Mouse (Mus musculus) neural tube, embryonic 11.5 days (tissue): ENCODE results near the gene Nck1. TPM values are rescaled to one million over a fixed set of nuclear protein-coding genes. Genes with fewer than 3 reads are reported as not detected.

Source experiments
- ATAC-seq: fragments of 200-750 bp; cut with Nextera tagmentation; 2 replicates; pipeline ENCODE4 v1.8.0; 2017; ENCODE audit warnings: moderate number of reproducible peaks, mild to moderate bottlenecking, moderate TSS enrichment, moderate library complexity; ENCODE audit not compliant: insufficient read depth, low FRiP score, low TSS enrichment
- DNase-seq: peaks from one replicate; pipeline ENCODE4 v3.0.0-alpha.2; 2015; ENCODE audit warnings: low spot score
- H3K27ac ChIP-seq: fragments of 300-500 bp; sonication (generic); 2 replicates; pipeline ENCODE4 v1.5.1; 2014; ENCODE audit warnings: low read depth, mild to moderate bottlenecking, low read length
- H3K27me3 ChIP-seq: fragments of 300-500 bp; sonication (generic); 2 replicates; pipeline ENCODE4 v1.6.1; 2014; ENCODE audit warnings: mild to moderate bottlenecking, low read length, mixed read lengths; ENCODE audit not compliant: control insufficient read depth, insufficient read depth
- H3K36me3 ChIP-seq: fragments of 300-500 bp; sonication (generic); 2 replicates; pipeline ENCODE4 v1.6.1; 2014; ENCODE audit warnings: mild to moderate bottlenecking, low read length, moderate library complexity, mixed read lengths; ENCODE audit not compliant: control insufficient read depth, insufficient read depth
- H3K4me1 ChIP-seq: fragments of 300-500 bp; sonication (generic); 2 replicates; pipeline ENCODE4 v1.6.1; 2014; ENCODE audit warnings: low read length, mixed read lengths; ENCODE audit not compliant: control insufficient read depth, insufficient read depth
- H3K4me2 ChIP-seq: fragments of 300-500 bp; sonication (generic); 2 replicates; pipeline ENCODE4 v1.6.1; 2014; ENCODE audit warnings: low read depth, mild to moderate bottlenecking, moderate library complexity
- H3K4me3 ChIP-seq: fragments of 300-500 bp; sonication (generic); 2 replicates; pipeline ENCODE4 v1.5.1; 2014; ENCODE audit warnings: low read depth, low read length
- H3K9ac ChIP-seq: fragments of 300-500 bp; sonication (generic); 2 replicates; pipeline ENCODE4 v1.6.1; 2014; ENCODE audit warnings: mild to moderate bottlenecking, low read length
- H3K9me3 ChIP-seq: fragments of 300-500 bp; sonication (generic); 2 replicates; pipeline ENCODE4 v1.6.1; 2016; ENCODE audit warnings: low read length; ENCODE audit not compliant: control insufficient read depth
- WGBS: fragments of 180-500 bp; shearing (Covaris S2); extraction: QIAGEN DNeasy Blood & Tissue Kit; methylation state at CpG from one replicate; pipeline ENCODE4 v1.1.7; 2014; 5-methylcytosine and 5-hydroxymethylcytosine counted together
- polyA plus RNA-seq: library from polyadenylated mRNA; unstranded; fragments of >200 nt; fragmentation: Nextera tagmentation; extraction: Ambion mirVana; gene quantifications from 2 replicates; pipeline ENCODE4 v1.2.1, GENCODE M21; 2014

Gene Nck1
- polyA plus RNA-seq, 1 experiment from 2014 or later: 75.9 TPM

DNA sequence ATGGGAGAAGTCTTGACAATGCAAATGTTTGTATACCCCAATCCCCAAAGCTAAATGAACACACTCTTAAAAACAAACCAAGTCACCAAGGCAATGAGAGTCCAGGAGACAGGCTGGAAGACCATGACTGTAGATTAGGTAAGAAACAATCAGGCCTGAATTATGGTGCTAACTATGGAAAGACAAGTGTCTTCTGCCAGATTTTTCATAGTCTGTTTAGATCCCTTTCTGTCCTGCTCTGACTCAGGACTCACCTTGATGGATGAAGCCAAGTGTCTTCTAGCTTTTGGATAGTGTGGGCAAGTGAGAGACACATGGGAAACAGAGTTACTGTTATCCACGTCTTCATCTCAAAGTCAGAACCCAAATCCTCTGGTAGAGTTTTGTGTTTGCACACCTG lies 25.6 kb upstream of the Nck1 start:
- peak overlapping the region; percentile 65; the same call in 1 of the 2 replicates for H3K4me2 ChIP-seq
- H3K36me3 ChIP-seq: no peaks in the 10 kb centered on the region
- H3K4me1 ChIP-seq: 0 out of 2 replicates have a peak, but pooled peaks cover 2% of the 10 kb centered on the region
- no peak overlapping the region for H3K9ac ChIP-seq
- H3K27ac ChIP-seq: no peak overlapping the region
- WGBS: 73% methylated on average over 1 of the region's 1 CpGs
- H3K27me3 ChIP-seq: no peaks in the 10 kb centered on the region
- H3K4me3 ChIP-seq: no peak overlapping the region
- DNase-seq: no peak
- H3K9me3 ChIP-seq: no peaks in the 10 kb centered on the region
- no peak for ATAC-seq

DNA sequence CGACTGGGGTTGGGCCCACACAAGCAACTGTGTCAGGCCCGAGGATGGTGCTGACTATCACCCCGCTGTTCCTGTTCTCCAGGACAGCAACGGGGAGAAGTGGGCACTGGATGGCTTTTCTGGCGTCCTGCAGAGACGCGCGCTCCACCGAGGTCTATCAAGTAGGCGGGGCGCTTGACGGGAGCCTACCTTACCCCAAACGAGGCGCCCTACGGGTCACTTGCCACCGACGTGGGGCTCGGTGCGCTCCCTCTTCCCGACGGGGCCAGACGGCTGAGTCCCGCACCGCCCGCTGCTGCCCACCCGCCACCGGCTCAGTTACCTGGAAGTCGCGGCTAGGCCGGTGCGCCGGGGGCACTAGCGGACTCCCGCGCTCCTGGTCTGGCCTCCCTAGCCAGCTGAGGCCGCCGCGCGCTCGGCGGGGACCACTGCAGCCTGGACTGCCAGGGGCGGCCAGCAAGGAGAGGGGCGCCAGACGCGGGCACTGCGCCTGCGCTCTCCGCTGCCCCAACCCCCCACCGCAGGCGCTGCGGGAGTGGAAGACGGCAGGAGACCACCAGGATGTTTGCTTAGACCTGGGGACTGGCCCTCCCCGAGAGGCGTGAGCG lies 24.8 kb upstream of the Nck1 start, which contains the start of gene Slc35g2:
Slc35g2 (minus strand) TSS at position 465 of the 608 bp plus-strand sequence.
- H3K36me3 ChIP-seq: no peaks in the 10 kb centered on the region
- no peaks in the 10 kb centered on the region for H3K9me3 ChIP-seq
- H3K4me2 ChIP-seq: peak within 1 kb of the TSS; percentile 65
- under 1% methylated on average over 48 of the region's 55 CpGs for WGBS
- ATAC-seq (peak; percentile 96), DNase-seq (peak; percentile 89)
- peak within 1 kb of the TSS; percentile 64 for H3K9ac ChIP-seq
- H3K27me3 ChIP-seq: no peaks in the 10 kb centered on the region
- 0 out of 2 replicates have a peak, but pooled peaks cover 2% of the 10 kb centered on the region for H3K4me1 ChIP-seq
- peak within 1 kb of the TSS; percentile 39; the same call in 1 of the 2 replicates for H3K27ac ChIP-seq
- peak within 1 kb of the TSS; percentile 61 for H3K4me3 ChIP-seq

DNA sequence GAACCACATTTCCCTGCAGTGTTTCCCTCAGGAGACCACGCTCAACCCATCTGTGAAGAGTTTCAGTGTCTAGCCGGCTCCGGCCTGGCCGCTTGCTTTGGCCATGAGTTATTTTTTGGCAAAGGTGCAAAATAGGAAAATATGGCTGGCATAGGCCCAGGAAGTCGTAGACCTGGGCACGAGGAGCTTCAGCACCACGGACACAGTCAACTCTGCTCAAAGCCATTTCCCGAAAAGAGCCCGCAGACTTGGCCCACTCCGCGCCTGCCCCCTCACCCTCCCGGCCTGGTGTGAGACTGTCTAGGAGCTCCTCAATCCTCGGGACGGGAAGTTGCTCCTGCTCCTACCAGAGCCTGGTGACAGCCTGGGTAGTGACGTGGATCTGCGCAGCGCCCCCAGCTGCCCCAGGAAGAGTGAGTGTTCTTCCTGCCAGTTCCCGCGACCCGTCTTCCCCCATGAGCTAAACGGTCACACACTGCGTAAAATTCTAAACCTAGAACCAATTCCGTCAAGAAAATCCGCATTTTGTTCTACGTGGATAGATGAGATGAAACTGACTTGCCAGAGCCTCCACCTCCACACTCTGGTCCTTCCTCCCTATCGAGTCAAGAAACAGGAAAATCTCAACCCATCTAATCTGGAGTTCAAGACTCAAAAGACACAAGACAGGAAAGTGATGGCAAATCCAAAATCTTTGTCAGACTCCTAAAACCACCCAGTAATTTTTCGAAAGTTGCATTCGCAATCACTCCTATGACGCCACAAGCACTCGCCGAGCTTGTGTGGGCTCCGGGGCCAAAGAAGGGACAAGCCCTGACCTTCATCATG lies 24.1 kb upstream of the Nck1 start:
- Histone ChIP-seq H3K36me3 (no peaks in the 10 kb centered on the region), H3K9ac (peak overlapping the region; percentile 64), H3K4me3 (peak overlapping the region; percentile 61), H3K27ac (0 out of 2 replicates have a peak overlapping the region, but pooled peaks have one; percentile 39), H3K4me2 (peak overlapping the region; percentile 65), H3K4me1 (0 out of 2 replicates have a peak, but pooled peaks cover 2% of the 10 kb centered on the region), H3K9me3 (no peaks in the 10 kb centered on the region), H3K27me3 (no peaks in the 10 kb centered on the region)
- WGBS: 11% methylated on average over 32 of the region's 32 CpGs
- ATAC-seq: peak; percentile 45
- DNase-seq: peak; percentile 60

DNA sequence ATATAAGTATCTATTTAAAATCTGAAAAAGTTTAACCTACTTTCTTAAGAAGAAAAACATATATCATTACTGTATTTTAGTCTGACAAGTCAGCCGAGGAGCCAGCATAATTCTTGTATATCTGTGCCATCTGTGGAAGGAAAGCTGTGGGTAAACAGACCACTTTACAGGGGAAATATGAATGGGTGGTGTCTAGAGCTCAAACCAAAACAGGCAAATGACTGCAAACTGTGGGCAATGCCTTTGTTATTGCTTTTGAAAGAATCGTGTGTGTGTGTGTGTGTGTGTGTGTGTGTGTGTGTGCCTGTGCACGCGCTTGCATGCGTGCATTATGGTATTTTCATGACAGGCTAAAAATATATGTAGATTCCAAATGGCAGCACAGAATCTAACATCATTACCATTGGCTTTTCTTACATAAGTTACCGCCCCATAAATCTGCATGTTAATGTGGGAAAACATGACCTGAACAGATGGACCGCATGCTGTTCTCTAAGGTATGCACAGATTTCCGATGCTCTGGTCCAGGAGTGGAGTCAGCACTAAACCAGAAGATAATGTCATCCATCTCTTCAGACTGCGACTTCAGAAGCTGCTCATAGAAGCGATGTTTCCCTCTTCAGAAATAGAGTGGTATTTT lies 14.4 kb upstream of the Nck1 start:
- Histone ChIP-seq H3K4me3 (no peak overlapping the region), H3K27me3 (no peaks in the 10 kb centered on the region), H3K4me2 (no peak overlapping the region), H3K4me1 (no peaks in the 10 kb centered on the region), H3K9ac (no peak overlapping the region), H3K27ac (no peak overlapping the region), H3K9me3 (no peaks in the 10 kb centered on the region), H3K36me3 (no peaks in the 10 kb centered on the region)
- ATAC-seq: no peak
- 82% methylated on average over 10 of the region's 10 CpGs for WGBS
- no peak for DNase-seq

GRCm38 (mm10) chr9:100558991-100559390 lies 13.1 kb upstream of the Nck1 start:
- no peak overlapping the region for H3K9ac ChIP-seq
- no peak for ATAC-seq
- no peak for DNase-seq

DNA sequence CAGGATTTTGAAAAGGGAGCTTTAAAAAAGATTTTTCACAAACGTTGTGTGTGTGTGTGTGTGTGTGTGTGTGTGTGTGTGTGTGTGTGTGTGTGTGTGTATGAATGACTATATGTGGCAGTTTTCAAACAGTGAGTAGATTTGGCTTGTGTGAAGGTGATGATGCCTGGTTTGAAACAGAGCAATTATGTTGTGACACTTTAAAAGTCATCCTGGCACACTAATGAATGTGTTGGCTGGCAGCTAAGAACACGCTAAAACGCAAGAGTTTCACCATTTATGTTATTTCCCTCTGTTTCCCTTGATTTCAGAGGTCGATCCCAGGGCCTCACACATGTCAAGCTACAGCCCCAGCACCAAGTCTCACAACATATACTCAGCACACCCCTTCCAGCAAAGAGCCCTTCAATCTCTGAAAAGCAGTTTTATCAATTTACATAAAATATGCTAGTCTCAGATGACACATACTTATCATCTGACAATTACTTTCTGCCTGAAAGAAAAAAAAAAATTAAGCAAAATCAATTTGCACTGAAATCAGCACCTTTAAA lies 12.2 kb upstream of the Nck1 start:
- Histone ChIP-seq H3K4me3 (no peak overlapping the region), H3K27ac (no peak overlapping the region), H3K4me2 (no peak overlapping the region), H3K9ac (no peak overlapping the region), H3K9me3 (no peaks in the 10 kb centered on the region), H3K27me3 (no peaks in the 10 kb centered on the region), H3K36me3 (no peaks in the 10 kb centered on the region), H3K4me1 (no peaks in the 10 kb centered on the region)
- DNase-seq (no peak), ATAC-seq (no peak)
- WGBS: 83% methylated on average over 4 of the region's 4 CpGs

More at GRCm38 (mm10) chr9:100558991-100559390, 13.1 kb upstream of the Nck1 start:
- no peak overlapping the region for H3K4me2 ChIP-seq
- H3K4me3 ChIP-seq: no peak overlapping the region
- no peaks in the 10 kb centered on the region for H3K27me3 ChIP-seq
- no peak overlapping the region for H3K27ac ChIP-seq
- no peaks in the 10 kb centered on the region for H3K4me1 ChIP-seq
- H3K36me3 ChIP-seq: no peaks in the 10 kb centered on the region
- no peaks in the 10 kb centered on the region for H3K9me3 ChIP-seq

DNA sequence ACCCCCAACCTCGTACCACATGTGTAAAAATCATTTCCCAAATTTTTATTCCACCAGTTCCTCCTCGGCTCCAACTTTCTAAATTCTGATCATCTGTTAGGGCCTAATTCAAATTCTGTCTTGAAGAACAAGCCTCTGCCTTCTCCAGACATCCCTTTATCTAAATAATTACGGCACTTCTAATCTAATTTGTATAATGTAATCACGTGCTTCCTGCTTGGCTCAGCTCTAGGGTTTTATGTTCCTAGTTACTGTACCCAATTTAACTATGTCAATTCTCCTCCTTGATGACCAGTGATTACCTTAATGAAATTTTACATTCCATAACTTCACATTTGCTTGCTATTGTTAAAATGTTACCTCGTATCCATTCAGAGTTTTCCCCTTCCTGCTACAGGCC lies 9.8 kb upstream of the Nck1 start:
- Histone ChIP-seq H3K9me3 (no peaks in the 10 kb centered on the region), H3K9ac (no peak overlapping the region), H3K4me3 (no peak overlapping the region), H3K36me3 (no peaks in the 10 kb centered on the region), H3K27me3 (no peaks in the 10 kb centered on the region), H3K4me2 (no peak overlapping the region), H3K27ac (no peak overlapping the region), H3K4me1 (no peaks in the 10 kb centered on the region)
- no peak for ATAC-seq
- no peak for DNase-seq
- 78% methylated on average over 5 of the region's 5 CpGs for WGBS

GRCm38 (mm10) chr9:100548313-100548712 lies 2.4 kb upstream of the Nck1 start:
- no peaks in the 10 kb centered on the region for H3K27me3 ChIP-seq
- 87% methylated on average over 2 of the region's 2 CpGs for WGBS
- H3K9me3 ChIP-seq: 0 out of 2 replicates have a peak, but pooled peaks cover 3% of the 10 kb centered on the region
- H3K36me3 ChIP-seq: no peaks in the 10 kb centered on the region
- ATAC-seq: no peak
- H3K4me3 ChIP-seq: no peak overlapping the region
- H3K27ac ChIP-seq: no peak overlapping the region
- H3K4me2 ChIP-seq: no peak overlapping the region
- DNase-seq: no peak
- no peak overlapping the region for H3K9ac ChIP-seq
- no peaks in the 10 kb centered on the region; the same call in 1 of the 2 replicates for H3K4me1 ChIP-seq
